In the genomic region with DNA sequence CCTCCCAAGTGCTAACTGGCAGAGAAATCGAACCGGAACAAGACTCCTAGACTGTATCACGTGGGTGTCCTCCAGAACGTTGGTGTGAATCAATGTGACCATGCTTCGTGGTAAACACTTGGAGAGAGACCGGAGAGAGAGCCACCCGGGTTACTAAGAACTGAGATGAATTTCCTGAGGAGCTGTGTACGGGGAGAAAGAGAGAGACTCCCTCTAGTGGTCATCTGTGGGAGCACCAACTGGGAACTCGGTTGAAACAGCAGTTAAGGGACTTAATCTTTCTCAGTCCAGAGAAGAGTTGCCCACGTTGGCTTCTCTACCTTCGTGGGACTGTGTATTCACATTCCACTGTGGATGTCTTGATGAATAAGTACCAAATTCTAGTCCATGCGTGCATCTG, we compare ENCODE assay signal across 9 mouse cellular contexts. TPM values are rescaled to one million over a fixed set of nuclear protein-coding genes. Genes with fewer than 3 reads are reported as not detected.
DNase-seq lines count a peak whose midpoint lies in the region; ATAC-seq lines count a peak whose summit lies in the region.
"Had no signal": no experiment of that assay in that cellular context is flagged by ENCODE, and none has a peak within 500 bp of the region (broad histone marks: within the 10 kb centered on the region; RNA-seq: fewer than 3 reads in every experiment).

No protein-coding gene starts in this region.

- H3K4me3 ChIP-seq in kidney, embryonic 15.5 days (replicated peaks), result no peak overlapping the region
- H3K4me3 ChIP-seq in limb, embryonic 10.5 days, result no peak overlapping the region
- H3K4me3 ChIP-seq: myocyte had no signal

- no peak overlapping the region for H3K4me2 ChIP-seq in kidney, embryonic 15.5 days

- no peak overlapping the region for H3K27ac ChIP-seq in kidney, embryonic 15.5 days
- H3K27ac ChIP-seq in limb, embryonic 10.5 days, result no peak overlapping the region

- H3K9ac ChIP-seq in kidney, embryonic 15.5 days, result no peak overlapping the region

- intact Hi-C loops in heart, postnatal 14 days (cut with DNase I), result no loop called here

- H3K4me1 ChIP-seq in kidney, embryonic 15.5 days, result no peaks in the 10 kb centered on the region
- no peaks in the 10 kb centered on the region for H3K4me1 ChIP-seq in limb, embryonic 10.5 days

- DNase-seq in kidney, adult 18-20 months, result peak; percentile 69
- peak; percentile 58 for DNase-seq in MEL-GATA-1-ER (ENCODE audit: extremely low read depth, low read depth)
- peak; percentile 60 to 62 for DNase-seq in cerebellum, adult 18-20 months
- DNase-seq in heart, postnatal 14 days, result peak; percentile 41 to 58
- DNase-seq in limb, embryonic 10.5 days (ENCODE audit: low spot score), result peak; percentile 56
- DNase-seq in retina, postnatal 7 days (ENCODE audit: low read depth, low spot score), result peak; percentile 29

- WGBS in kidney, embryonic 15.5 days, result 56% methylated on average over 12 of the region's 12 CpGs
- whole genome bisulfite sequencing in limb, embryonic 10.5 days, result 60% methylated on average over 12 of the region's 12 CpGs

- ATAC-seq in kidney, embryonic 15.5 days (replicated peaks; ENCODE audit: low FRiP score), result no peak; the same call in 1 of the 2 replicates
- no peak for ATAC-seq in erythroid progenitor cell, adult 5-6 weeks (replicated peaks; ENCODE audit: low FRiP score, poor library complexity, severe bottlenecking)

- no peaks in the 10 kb centered on the region for H3K9me3 ChIP-seq in kidney, embryonic 15.5 days (replicated peaks)
- no peaks in the 10 kb centered on the region; the same call in 1 of the 2 replicates for H3K9me3 ChIP-seq in limb, embryonic 10.5 days (replicated peaks)

- H3K27me3 ChIP-seq in kidney, embryonic 15.5 days, result no peaks in the 10 kb centered on the region
- no peaks in the 10 kb centered on the region for H3K27me3 ChIP-seq in limb, embryonic 10.5 days (ENCODE audit: low read depth, poor library complexity, severe bottlenecking)

- H3K36me3 ChIP-seq in kidney, embryonic 15.5 days, result no peaks in the 10 kb centered on the region
- H3K36me3 ChIP-seq in limb, embryonic 10.5 days, result no peaks in the 10 kb centered on the region

RNA-seq across cellular contexts. Expression of gene Anapc4, which starts 53.3 kb away (rescaled TPM):
- 103 TPM in 2 replicates for polyA plus RNA-seq in kidney, embryonic 15.5 days (2015; fragmentation: Nextera tagmentation; extraction: Ambion mirVana)
- 10 to 100 TPM; 39.1 to 43.4 TPM for total RNA-seq in heart, postnatal 14 days (2021)
- polyA plus RNA-seq in limb, embryonic 10.5 days (2016; fragmentation: Nextera tagmentation; extraction: Ambion mirVana), result 111 and 132 TPM in 2 replicates
- 15.5 and 16.2 TPM in 2 replicates for total RNA-seq in erythroid progenitor cell, adult 5-6 weeks (2015; ENCODE audit: low replicate concordance)
- total RNA-seq in erythroid progenitor cell, adult 5-6 weeks (2017; ENCODE audit: low replicate concordance), result 22.3 and 55.4 TPM in 2 replicates
